Mouse (Mus musculus): ENCODE measurements around the gene C2cd3.
A peak's percentile ranks its signal among the peaks of the same experiment; 100 is the strongest.

C2cd3 gene

GRCm38 (mm10) chr7:100371495-100372451 lies at the start of gene C2cd3, which contains the start of gene Ppme1:
C2cd3 (plus strand) TSS chr7:100372233.
Ppme1 (minus strand) TSS chr7:100372307.
- peak; percentile 93 for DNase-seq (ENCODE audit: low spot score)

DNA sequence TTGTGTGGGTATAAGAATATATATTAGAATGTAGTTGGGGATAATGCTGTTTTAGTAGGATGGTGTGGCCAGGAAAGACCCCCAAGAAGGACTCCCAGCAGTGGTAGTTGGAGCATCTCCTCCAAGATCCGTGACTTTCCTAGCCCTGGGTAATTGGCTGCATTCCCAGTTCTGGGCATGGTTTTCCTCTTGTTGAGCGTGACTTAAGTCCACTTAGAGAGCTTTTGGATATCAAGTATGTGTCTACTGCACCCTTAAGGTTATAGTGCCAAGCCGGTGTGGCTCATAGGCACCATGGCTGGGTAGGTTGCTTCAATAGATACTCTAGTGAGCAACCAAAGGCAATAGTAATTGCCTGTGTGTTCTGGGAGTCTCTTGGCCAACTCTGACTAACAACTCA lies 48.3 kb upstream of the C2cd3 start:
- DNase-seq (ENCODE audit: low spot score): no peak

GRCm38 (mm10) chr7:100325482-100325881 lies 46.6 kb upstream of the C2cd3 start:
- peak; percentile 24 for DNase-seq (ENCODE audit: low spot score)

DNA sequence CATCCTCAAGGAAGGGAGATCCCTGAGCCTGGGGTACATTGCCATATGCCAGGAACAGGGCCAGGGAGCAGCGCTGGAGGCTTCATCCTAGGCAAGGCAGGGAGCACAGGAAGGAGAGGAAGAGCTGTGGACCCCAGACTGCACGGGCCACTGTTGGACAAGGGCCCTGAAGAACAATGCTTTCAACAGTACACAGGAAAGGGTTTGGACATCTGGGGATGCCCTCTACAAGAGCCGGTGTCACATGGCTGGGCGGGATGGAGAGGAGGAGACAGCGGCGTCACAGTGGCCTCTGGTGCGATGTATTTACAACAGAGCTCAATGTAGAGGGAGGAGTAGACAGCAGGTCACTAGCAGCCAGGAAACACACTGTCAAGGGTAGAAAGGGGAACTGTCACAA lies 44.5 kb upstream of the C2cd3 start:
- no peak for DNase-seq (ENCODE audit: low spot score)

GRCm38 (mm10) chr7:100328636-100329035 lies 43.4 kb upstream of the C2cd3 start:
- DNase-seq (ENCODE audit: low spot score): no peak

- DNase-seq (ENCODE audit: low spot score): no peak
Observed at GRCm38 (mm10) chr7:100331269-100331668, 40.8 kb upstream of the C2cd3 start.

DNA sequence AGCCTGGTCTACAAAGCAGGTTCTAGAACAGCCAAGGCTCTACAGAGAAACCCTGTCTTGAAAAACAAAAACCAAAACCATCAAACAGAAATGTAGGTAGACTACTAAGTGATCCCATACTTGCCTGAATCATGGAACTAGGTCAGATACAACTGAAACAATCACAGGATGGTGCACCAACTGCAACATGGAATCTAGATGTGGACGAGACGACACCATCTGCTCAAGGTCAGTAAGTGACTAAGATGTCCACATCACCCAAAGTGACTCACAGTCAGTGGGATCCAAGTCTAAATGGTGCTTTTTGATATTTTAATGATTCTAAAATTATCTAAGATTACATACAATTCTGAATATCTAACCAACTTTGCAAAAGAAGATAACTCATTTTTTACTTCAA lies 36.1 kb upstream of the C2cd3 start:
- no peak for DNase-seq (ENCODE audit: low spot score)

GRCm38 (mm10) chr7:100354984-100355383 lies 17.0 kb upstream of the C2cd3 start:
- no peak for DNase-seq (ENCODE audit: low spot score)

GRCm38 (mm10) chr7:100356324-100356723 lies 15.7 kb upstream of the C2cd3 start:
- DNase-seq (ENCODE audit: low spot score): no peak

DNA sequence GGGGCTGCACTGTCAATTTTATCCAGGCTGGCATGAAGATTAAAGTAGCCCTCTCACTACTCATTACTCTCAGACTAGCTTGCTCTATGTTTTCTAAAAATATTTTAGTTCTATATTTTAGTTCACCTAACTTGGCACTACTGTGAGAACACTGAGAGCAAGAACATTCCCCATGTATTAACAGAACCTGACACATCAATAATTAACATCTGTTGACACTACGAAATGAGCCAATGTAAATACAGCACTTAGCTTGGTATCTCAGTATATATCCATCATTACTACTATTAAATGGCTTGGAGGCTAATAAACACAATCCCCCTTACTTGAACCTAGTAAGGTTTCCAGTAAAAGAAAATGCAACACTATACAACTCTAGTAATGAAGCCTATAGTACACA lies 15.3 kb upstream of the C2cd3 start:
- DNase-seq (ENCODE audit: low spot score): no peak

- no peak for DNase-seq (ENCODE audit: low spot score)
Observed at GRCm38 (mm10) chr7:100357856-100358255, 14.2 kb upstream of the C2cd3 start.

DNA sequence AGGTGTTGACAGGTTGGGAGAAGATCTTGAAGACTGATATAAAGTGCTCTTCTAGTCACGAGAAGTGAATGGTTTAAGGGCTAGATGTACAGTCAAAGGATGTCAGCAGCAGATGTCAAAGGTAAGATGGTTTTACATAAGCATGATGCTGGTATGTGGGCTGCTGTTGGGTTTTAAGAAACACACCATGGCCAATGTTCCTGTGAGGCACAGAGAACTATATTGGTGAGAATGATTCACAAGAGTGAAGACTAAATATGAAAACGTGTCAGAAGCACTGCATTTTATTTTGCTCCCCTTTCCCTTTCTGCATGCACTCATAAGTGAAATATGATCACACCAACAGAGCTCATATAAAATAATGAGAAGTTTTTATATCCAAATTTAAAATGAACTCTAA lies 8.9 kb upstream of the C2cd3 start:
- no peak for DNase-seq (ENCODE audit: low spot score)

GRCm38 (mm10) chr7:100364888-100365287 lies 7.1 kb upstream of the C2cd3 start:
- no peak for DNase-seq (ENCODE audit: low spot score)

DNA sequence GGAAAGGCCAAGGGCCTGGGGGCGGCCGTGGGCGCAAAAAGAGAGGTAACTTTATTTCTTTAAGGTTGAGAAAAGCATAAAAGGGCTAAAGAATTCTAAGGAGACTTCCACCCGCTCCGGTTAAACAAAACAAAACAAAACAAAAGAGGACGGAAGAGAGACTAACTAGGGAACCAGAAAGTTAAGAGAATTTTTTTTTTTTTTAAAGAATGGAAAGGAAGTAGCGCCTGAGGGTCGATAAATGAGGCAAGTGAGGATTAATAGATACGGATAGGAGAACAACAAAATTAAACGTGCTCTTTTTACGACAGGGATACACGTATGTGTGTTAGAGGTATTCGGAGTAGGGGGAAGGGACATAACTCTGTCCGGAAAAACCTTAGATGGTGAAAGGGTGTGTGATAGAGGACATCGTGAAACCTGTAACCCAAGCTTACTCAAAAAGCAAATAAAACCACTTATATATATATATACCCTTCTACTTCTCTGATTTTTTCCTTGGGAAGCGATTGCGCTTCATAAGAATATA lies 483 bp downstream of the C2cd3 start:
- no peak for DNase-seq (ENCODE audit: low spot score)

DNA sequence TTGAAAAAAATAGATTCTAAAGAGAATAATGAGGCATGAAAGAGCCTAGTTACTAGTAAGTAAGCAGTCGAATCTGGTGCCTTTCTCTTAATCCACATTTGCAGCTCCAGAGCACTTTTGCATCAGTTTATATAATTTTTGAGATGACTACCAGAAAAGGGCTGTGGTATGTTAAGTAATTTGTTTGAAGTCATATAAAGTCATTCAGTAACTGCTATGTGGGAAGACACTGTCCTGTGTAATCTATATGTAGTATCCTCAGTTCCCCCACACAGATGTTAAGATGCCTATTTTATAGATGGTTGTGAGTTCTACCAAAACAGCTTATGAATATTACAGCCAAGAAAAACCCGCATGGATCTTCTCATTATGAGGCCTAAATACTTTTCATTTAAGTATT lies 6.2 kb downstream of the C2cd3 start:
- no peak for DNase-seq (ENCODE audit: low spot score)

- DNase-seq (ENCODE audit: low spot score): no peak
Observed at GRCm38 (mm10) chr7:100381161-100381560, 9.1 kb downstream of the C2cd3 start.

DNA sequence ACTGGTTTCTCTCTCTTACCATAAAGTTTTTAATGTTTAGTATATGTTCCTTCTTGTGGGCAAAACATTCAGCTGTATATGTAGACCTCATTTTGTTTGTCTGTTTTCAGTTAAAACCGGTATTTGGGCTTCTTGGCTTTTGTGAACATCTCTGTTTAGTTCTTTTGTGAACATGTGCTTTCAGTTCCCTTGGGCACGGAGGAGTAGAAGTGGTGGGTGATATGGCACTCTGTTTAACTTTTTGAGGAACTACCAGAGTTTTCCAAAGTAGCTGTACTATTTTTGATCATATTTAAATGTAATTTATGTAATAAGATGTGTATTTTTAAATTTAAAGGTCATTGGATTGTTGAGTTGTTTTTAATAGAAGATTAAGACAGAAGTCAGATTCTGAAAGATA lies 11.2 kb downstream of the C2cd3 start:
- DNase-seq (ENCODE audit: low spot score): no peak

- DNase-seq (ENCODE audit: low spot score): no peak
Observed at GRCm38 (mm10) chr7:100388174-100388573, 16.1 kb downstream of the C2cd3 start.

DNA sequence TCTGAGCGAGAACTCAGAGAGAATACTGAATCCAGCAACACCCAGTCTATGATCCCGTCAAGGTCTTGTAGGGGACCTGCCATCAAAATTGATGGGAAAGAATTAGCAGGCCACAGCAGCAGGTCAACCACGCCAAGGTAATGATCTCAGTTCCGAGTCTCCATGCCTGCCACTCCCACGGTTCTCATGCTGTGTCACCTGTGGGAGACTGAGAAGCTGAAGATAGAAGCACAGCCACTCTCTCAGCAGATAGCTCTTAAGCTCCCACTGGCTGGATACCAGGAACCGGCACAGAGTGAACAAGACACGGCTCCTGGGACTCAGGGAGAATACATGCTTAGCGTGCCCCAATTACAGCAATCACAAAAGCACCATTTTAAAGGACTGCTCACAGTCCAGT lies 18.1 kb downstream of the C2cd3 start:
- no peak for DNase-seq (ENCODE audit: low spot score)

DNA sequence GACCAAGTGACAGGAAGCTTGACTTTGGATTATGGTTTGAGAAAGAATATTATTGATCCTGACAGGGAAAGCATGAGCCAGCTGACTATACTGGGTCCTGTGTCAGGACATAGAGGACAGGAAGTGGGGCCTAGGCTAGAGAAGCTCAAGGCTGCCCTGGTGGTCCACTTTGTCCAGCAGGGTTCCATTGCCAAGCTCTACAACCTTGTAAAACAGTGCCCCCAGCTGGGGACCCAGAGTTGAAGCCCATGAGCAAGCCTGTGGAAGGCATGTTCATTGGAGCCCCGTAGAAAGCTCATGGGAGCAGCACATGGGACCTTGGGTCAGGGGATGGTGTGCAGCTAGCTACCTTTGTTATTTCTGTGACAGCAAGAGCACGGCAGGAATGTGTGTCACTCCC lies 20.2 kb downstream of the C2cd3 start:
- no peak for DNase-seq (ENCODE audit: low spot score)

DNA sequence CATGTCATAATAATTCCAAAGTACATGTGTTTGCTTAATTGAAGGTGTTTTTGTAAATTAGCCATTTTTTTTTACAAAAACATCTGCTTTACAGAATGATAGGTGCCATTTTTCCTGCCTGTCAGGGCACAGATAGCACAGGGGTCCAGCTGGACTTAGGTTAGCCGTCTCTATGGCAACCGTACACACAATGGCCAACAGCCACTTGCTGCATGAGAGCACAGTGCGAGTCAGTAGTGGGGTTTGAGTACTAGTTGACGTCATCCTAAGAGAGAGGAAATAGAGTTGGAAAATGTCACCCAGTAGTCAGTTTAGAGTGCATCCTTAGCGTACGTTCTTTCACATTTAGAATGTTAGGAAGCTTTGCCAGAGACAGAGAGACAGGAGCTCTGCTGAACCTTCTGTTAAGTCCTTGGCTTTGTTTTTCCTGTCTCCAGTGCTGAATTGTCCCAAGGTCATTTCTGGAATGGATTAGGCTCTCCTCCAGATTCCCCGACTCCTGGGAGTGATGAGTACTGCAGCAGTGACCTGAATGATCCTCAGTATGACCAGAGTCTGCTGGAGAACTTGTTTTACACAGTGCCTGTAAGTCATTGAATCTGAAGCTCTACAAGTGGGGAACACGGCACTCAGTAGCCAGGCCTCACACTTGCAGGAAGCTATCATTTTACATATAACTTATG lies 27.3 kb downstream of the C2cd3 start:
- no peak for DNase-seq (ENCODE audit: low spot score)

DNA sequence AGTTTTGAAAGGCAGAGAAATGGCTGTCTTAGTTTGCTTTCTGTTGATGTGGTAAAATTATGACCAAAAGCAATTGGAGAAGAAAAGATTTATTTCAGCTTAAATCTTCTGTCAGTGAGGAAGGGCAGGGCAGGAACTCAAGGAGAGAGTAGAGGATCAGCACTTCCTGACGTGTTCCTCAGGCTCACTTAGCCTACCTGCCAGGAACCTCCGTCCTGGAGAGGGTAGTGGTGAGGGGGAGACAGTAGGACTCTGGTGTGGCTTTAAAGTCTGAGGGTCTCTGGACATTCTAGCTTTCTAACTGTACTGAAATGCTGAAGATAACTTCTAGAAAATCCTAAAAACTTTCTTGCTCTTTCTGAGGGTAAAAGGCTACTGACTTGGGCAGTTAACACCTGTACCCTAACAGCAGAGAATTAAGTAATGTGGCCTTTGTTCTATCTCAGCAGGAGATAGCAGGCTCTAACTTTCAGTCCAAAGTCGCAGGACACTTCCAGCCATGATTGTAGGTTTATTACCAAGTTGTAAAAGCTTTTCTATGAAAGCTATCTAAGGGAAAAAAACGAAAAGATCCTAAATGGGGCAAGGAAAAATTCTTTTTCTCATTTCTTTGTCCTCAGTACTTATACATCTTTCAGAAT lies 29.0 kb downstream of the C2cd3 start:
- DNase-seq (ENCODE audit: low spot score): no peak

DNA sequence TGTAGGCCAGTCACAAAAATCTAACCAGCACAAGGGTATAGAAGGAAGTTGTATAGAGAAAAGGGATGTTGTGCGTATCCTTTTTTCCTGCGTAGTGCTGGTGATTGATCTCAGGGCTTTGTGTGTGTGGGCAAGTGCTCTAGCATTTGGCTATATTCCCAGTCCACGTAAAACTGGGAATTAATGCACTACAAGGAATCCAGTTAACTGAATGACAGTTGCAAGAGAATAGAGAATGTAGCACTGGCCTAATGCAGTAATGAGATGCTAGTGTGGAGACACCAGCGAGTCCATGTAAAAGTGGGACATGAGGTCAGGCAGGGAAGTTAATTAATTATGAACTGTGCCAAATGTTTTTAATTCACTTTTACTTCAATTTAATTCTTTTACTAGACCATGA lies 30.7 kb downstream of the C2cd3 start:
- DNase-seq (ENCODE audit: low spot score): no peak

Measured in ovary, postnatal 10 days (tissue).